Mouse (Mus musculus) heart, postnatal 0 days (tissue): ENCODE results near the gene Dock1.

ENCODE experiments used
- CTCF ChIP-seq: IDR thresholded peaks from 2 replicates; pipeline ENCODE4 v1.5.1; 2016; ENCODE audit warnings: antibody characterized with exemption, control low read depth, low read depth
- EP300 ChIP-seq: IDR thresholded peaks from 2 replicates; pipeline ENCODE4 v1.6.1; 2016; ENCODE audit warnings: antibody characterized with exemption, low read depth

- TF ChIP-seq CTCF (no peak), EP300 (no peak)
Observed at GRCm38 (mm10) chr7:134806799-134807198, 136.3 kb downstream of the Dock1 start.
